Mouse (Mus musculus): ENCODE data around the gene Nlgn1.

DNA sequence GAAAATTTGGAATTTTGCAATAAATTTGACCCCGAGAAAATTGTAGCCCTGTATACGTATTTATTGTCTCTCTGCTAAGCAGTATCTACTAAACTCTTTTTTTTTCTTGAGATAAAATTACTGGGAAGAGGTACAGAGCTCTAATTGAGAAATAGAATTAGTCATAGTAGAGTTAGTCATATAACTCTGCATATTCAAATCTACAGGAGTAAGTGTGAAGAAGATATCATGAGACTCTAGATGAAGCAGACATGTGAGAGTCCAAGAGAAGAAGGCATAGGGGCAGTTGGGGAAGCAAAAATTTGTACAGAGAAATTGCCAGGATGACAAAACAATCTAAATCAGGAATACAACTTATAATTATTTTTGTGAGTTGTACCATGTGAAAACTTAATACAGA is 648.6 kb downstream of the Nlgn1 start:
- TF ChIP-seq TAL1 (IDR thresholded peaks at IDR 0.05; ENCODE audit: low read length) (no peak), GATA1 (IDR thresholded peaks at IDR 0.05; ENCODE audit: low read length) (no peak)
